Mouse (Mus musculus) neural tube, embryonic 11.5 days (tissue): ENCODE results near the gene Mfn1. TPM values are rescaled to one million over a fixed set of nuclear protein-coding genes. Genes with fewer than 3 reads are reported as not detected.

Experiments used
- ATAC-seq: fragments of 200-750 bp; cut with Nextera tagmentation; 2 replicates; pipeline ENCODE4 v1.8.0; 2017; ENCODE audit warnings: moderate number of reproducible peaks, mild to moderate bottlenecking, moderate TSS enrichment, moderate library complexity; ENCODE audit not compliant: insufficient read depth, low FRiP score, low TSS enrichment
- DNase-seq: peaks from one replicate; pipeline ENCODE4 v3.0.0-alpha.2; 2015; ENCODE audit warnings: low spot score
- H3K27ac ChIP-seq: fragments of 300-500 bp; sonication (generic); 2 replicates; pipeline ENCODE4 v1.5.1; 2014; ENCODE audit warnings: low read depth, mild to moderate bottlenecking, low read length
- H3K27me3 ChIP-seq: fragments of 300-500 bp; sonication (generic); 2 replicates; pipeline ENCODE4 v1.6.1; 2014; ENCODE audit warnings: mild to moderate bottlenecking, low read length, mixed read lengths; ENCODE audit not compliant: control insufficient read depth, insufficient read depth
- H3K36me3 ChIP-seq: fragments of 300-500 bp; sonication (generic); 2 replicates; pipeline ENCODE4 v1.6.1; 2014; ENCODE audit warnings: mild to moderate bottlenecking, low read length, moderate library complexity, mixed read lengths; ENCODE audit not compliant: control insufficient read depth, insufficient read depth
- H3K4me1 ChIP-seq: fragments of 300-500 bp; sonication (generic); 2 replicates; pipeline ENCODE4 v1.6.1; 2014; ENCODE audit warnings: low read length, mixed read lengths; ENCODE audit not compliant: control insufficient read depth, insufficient read depth
- H3K4me2 ChIP-seq: fragments of 300-500 bp; sonication (generic); 2 replicates; pipeline ENCODE4 v1.6.1; 2014; ENCODE audit warnings: low read depth, mild to moderate bottlenecking, moderate library complexity
- H3K4me3 ChIP-seq: fragments of 300-500 bp; sonication (generic); 2 replicates; pipeline ENCODE4 v1.5.1; 2014; ENCODE audit warnings: low read depth, low read length
- H3K9ac ChIP-seq: fragments of 300-500 bp; sonication (generic); 2 replicates; pipeline ENCODE4 v1.6.1; 2014; ENCODE audit warnings: mild to moderate bottlenecking, low read length
- H3K9me3 ChIP-seq: fragments of 300-500 bp; sonication (generic); 2 replicates; pipeline ENCODE4 v1.6.1; 2016; ENCODE audit warnings: low read length; ENCODE audit not compliant: control insufficient read depth
- WGBS: fragments of 180-500 bp; shearing (Covaris S2); extraction: QIAGEN DNeasy Blood & Tissue Kit; methylation state at CpG from one replicate; pipeline ENCODE4 v1.1.7; 2014; 5-methylcytosine and 5-hydroxymethylcytosine counted together
- polyA plus RNA-seq: library from polyadenylated mRNA; unstranded; fragments of >200 nt; fragmentation: Nextera tagmentation; extraction: Ambion mirVana; gene quantifications from 2 replicates; pipeline ENCODE4 v1.2.1, GENCODE M21; 2014

The Mfn1 gene
- polyA plus RNA-seq, 1 experiment from 2014 or later = 26.8 TPM

DNA sequence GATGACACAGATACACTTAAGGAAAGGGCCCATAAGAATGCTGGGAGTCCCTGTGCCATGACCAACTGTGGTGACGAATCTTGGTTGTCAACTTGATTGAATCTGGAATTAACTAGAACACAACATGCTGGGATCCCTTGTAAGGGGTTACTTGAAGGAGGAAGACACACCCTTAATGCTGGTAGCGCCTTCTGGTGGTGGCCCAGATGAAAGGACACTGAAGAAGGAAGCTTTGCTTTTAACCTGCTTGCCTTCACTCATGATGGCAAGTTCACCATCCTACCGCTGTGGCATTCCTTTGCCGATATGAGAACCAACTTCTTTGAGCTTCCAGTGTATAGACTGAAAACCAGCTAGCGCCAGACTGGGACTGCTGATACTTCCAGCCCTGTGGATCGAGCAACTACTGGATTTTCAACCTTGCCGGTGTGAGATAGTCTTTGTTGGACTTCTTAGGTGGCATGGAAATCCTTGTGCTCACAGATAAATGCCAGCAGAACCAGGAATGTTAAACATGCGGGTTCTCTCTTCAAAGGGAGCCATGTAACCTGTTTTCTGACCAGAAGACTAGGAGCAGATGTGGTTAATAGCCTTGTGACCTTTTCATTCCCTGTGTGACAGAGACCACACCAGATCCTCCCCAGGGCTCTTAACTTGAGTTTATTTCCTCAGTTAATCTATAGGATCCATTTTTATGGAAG is 34.7 kb upstream of the Mfn1 start:
- Histone ChIP-seq H3K9ac (no peak overlapping the region), H3K27me3 (no peaks in the 10 kb centered on the region), H3K4me1 (no peaks in the 10 kb centered on the region), H3K4me2 (no peak overlapping the region), H3K27ac (no peak overlapping the region), H3K36me3 (no peaks in the 10 kb centered on the region), H3K4me3 (no peak overlapping the region), H3K9me3 (no peaks in the 10 kb centered on the region)
- 90% methylated on average over 8 of the region's 8 CpGs for WGBS
- no peak for ATAC-seq
- no peak for DNase-seq

DNA sequence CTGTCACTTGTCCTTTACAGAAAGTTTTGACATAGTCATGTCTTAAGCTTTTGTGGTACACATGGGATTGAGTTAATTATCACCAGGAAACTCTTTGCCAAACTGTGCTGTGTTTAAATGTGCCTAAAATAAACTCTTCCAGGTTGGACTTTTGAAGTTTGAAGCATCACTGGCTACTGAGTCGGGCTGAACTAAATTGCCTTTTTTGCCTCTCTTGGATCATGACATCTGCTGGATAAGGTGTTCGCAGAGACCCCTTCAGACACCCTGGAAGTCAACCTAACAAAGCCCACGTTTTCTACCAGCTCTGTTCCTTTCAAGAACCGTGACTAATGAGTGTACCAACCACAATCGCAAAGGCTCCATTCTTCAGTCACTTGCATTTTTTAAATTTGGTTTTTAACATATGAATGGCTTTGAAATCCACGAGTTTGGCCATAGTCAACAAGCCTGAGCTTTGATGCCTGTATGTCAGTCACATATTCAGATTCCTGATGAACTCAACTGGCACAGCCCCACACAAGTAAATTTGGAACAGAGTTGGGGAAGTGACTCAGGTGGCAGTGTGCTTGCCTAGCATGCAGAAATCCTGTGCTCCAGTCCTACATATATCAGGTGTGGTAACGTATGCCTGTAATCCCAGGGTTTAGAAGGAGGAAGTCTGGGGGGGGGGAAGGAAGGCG is 34.0 kb upstream of the Mfn1 start:
- DNase-seq (no peak), ATAC-seq (no peak)
- no peak overlapping the region for H3K27ac ChIP-seq

GRCm38 (mm10) chr3:32495856-32496710 is 33.2 kb upstream of the Mfn1 start:
- Histone ChIP-seq H3K4me1 (no peaks in the 10 kb centered on the region), H3K27me3 (no peaks in the 10 kb centered on the region), H3K36me3 (no peaks in the 10 kb centered on the region), H3K9ac (no peak overlapping the region), H3K4me3 (no peak overlapping the region), H3K27ac (no peak overlapping the region), H3K9me3 (no peaks in the 10 kb centered on the region), H3K4me2 (no peak overlapping the region)
- DNase-seq = no peak
- no peak for ATAC-seq
- 45% methylated on average over 8 of the region's 8 CpGs for WGBS

More for the DNA sequence above, 34.0 kb upstream of the Mfn1 start:
- WGBS = 55% methylated on average over 8 of the region's 8 CpGs
- Histone ChIP-seq H3K9me3 (no peaks in the 10 kb centered on the region), H3K9ac (no peak overlapping the region), H3K27me3 (no peaks in the 10 kb centered on the region), H3K4me2 (no peak overlapping the region), H3K36me3 (no peaks in the 10 kb centered on the region), H3K4me3 (no peak overlapping the region), H3K4me1 (no peaks in the 10 kb centered on the region)

DNA sequence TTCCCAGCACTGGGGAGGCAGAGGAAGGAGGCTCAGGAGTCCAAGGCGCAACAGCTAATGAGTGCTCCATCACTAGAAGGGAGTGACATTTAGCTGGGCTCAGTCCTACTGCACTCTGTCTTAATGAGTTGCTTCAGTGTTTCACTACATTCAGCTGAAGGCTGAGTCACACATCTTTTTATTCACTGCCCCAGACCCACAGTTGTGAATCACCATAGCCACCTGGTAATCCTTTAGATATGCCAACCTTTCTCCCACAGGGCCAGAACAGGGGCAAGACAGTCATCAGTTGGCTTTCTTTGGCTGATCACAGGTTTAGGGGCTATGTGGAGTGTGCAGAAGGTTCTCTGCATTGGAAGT is 32.6 kb upstream of the Mfn1 start:
- Histone ChIP-seq H3K4me2 (no peak overlapping the region), H3K36me3 (no peaks in the 10 kb centered on the region), H3K9me3 (no peaks in the 10 kb centered on the region), H3K9ac (no peak overlapping the region), H3K4me1 (no peaks in the 10 kb centered on the region), H3K27ac (no peak overlapping the region), H3K27me3 (no peaks in the 10 kb centered on the region), H3K4me3 (no peak overlapping the region)
- DNase-seq (no peak), ATAC-seq (no peak)
- 100% methylated on average over 1 of the region's 1 CpGs for WGBS

- Histone ChIP-seq H3K27ac (no peak overlapping the region), H3K4me1 (no peaks in the 10 kb centered on the region), H3K4me2 (no peak overlapping the region), H3K27me3 (no peaks in the 10 kb centered on the region), H3K9ac (no peak overlapping the region), H3K9me3 (no peaks in the 10 kb centered on the region), H3K36me3 (no peaks in the 10 kb centered on the region), H3K4me3 (no peak overlapping the region)
- 93% methylated on average over 2 of the region's 2 CpGs for WGBS
- ATAC-seq (no peak), DNase-seq (no peak)
Measured at GRCm38 (mm10) chr3:32500346-32500745, 28.9 kb upstream of the Mfn1 start.

DNA sequence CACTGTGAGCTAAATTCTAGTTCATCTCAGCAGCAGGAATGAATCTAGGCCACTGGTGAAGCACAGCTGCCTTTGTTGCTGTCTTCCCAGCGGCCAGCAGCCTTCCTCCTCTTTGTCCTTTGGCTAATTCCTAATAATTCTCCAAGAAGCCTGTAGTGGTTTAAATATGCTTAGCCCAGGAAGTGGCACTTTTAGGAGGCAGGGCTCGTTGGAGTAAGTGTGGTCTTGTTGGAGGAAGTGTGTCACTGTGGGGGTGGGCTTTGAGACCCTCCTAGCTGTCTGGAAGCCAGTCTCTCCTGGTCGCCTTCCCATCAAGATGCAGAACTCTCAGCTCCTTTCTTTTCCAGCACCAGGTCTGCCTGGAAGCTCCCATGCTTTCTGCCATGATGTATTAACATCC is 23.4 kb upstream of the Mfn1 start:
- no peaks in the 10 kb centered on the region for H3K9me3 ChIP-seq
- H3K9ac ChIP-seq = no peak overlapping the region
- no peaks in the 10 kb centered on the region for H3K36me3 ChIP-seq
- H3K4me3 ChIP-seq = no peak overlapping the region
- ATAC-seq (no peak), DNase-seq (no peak)
- 78% methylated on average over 3 of the region's 3 CpGs for WGBS
- H3K4me1 ChIP-seq = peaks cover 3% of the 10 kb centered on the region; the same call in 1 of the 2 replicates
- no peak overlapping the region for H3K4me2 ChIP-seq
- no peak overlapping the region for H3K27ac ChIP-seq
- no peaks in the 10 kb centered on the region for H3K27me3 ChIP-seq

DNA sequence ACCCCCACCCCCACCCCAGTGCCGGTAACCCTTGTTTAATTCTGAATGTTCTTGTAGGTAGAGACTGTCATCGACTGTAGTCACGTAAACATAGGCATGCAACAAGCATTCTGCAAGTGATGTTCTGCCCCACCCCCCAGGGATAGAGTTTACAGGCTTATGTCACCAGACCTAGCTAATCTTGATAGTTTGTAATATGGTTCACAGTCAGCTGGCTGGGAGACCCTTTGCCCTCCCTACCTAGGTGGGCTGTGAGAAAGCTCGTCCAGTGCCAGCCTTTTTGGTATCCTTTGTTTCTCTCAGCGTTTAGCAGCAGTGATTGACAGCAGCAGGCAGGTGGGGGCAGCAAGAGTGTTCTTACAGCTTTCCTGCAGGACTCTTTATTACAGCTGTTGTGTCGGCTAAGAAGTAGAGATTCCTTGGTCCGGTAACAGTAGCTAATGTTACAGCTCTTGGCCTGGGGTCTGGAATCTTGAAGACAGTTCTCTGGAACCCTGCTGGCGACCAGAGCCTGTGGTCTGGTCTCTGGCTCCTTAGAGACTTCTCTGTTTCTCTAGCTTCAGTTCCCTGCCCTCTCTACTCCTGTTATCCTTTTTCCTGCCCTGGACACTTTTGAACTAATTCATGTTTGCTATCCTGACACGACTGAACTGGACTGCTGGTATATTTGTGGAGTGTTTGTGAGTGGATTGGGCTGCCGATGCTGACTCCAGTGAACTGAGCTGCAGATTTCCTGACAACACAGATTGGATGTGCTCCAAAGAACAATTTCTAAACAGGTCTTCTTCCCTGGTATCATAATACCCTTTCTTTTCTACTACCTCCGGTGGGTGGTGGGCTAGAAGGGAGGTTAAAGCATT is 22.7 kb upstream of the Mfn1 start:
- DNase-seq (no peak), ATAC-seq (no peak)

GRCm38 (mm10) chr3:32508666-32509324 is 20.5 kb upstream of the Mfn1 start:
- no peak overlapping the region for H3K27ac ChIP-seq
- ATAC-seq (peak; percentile 24; the same call in 1 of the 2 replicates), DNase-seq (peak; percentile 76)
- WGBS = 5% methylated on average over 17 of the region's 17 CpGs
- H3K4me2 ChIP-seq = peak overlapping the region; percentile 41
- peaks cover 7% of the 10 kb centered on the region; the same call in 1 of the 2 replicates for H3K4me1 ChIP-seq
- H3K27me3 ChIP-seq = no peaks in the 10 kb centered on the region
- H3K4me3 ChIP-seq = peak overlapping the region; percentile 16
- no peaks in the 10 kb centered on the region for H3K36me3 ChIP-seq
- H3K9me3 ChIP-seq = no peaks in the 10 kb centered on the region
- H3K9ac ChIP-seq = peak overlapping the region; percentile 22; the same call in 1 of the 2 replicates

More for the DNA sequence above, 22.7 kb upstream of the Mfn1 start:
- no peak overlapping the region for H3K9ac ChIP-seq
- H3K36me3 ChIP-seq = no peaks in the 10 kb centered on the region
- no peak overlapping the region for H3K4me2 ChIP-seq
- peaks cover 6% of the 10 kb centered on the region; the same call in 1 of the 2 replicates for H3K4me1 ChIP-seq
- no peak overlapping the region for H3K27ac ChIP-seq
- no peaks in the 10 kb centered on the region for H3K27me3 ChIP-seq
- no peaks in the 10 kb centered on the region for H3K9me3 ChIP-seq
- H3K4me3 ChIP-seq = no peak overlapping the region
- WGBS = 65% methylated on average over 11 of the region's 11 CpGs
